Mouse (Mus musculus) liver, adult 2 months (tissue): ENCODE measurements around the gene Sh3bgrl. TPM values are rescaled to one million over a fixed set of nuclear protein-coding genes. Genes with fewer than 3 reads are reported as not detected.

Experiments
- DNase-seq: peaks from one replicate; pipeline ENCODE4 v3.0.0-alpha.2; 2011; ENCODE audit warnings: low read depth, low spot score; ENCODE audit errors: extremely low read depth
- H3K27ac ChIP-seq: fragments of 200-500 bp; replicated peaks from 2 replicates; pipeline ENCODE4 v1.5.1; 2012; ENCODE audit warnings: low read depth, mild to moderate bottlenecking, control low read depth, inconsistent platforms, low read length; ENCODE audit not compliant: insufficient read depth
- H3K27me3 ChIP-seq: fragments of 200-500 bp; 2 replicates; pipeline ENCODE4 v1.6.1; 2012; ENCODE audit warnings: mild to moderate bottlenecking, moderate library complexity, low read length, inconsistent platforms; ENCODE audit not compliant: control insufficient read depth, insufficient read depth
- H3K36me3 ChIP-seq: fragments of 200-500 bp; 2 replicates; pipeline ENCODE4 v1.6.1; 2012; ENCODE audit warnings: low read length, inconsistent platforms; ENCODE audit not compliant: control insufficient read depth, insufficient read depth
- H3K4me1 ChIP-seq: fragments of 200-500 bp; 2 replicates; pipeline ENCODE4 v1.6.1; 2011; ENCODE audit warnings: low read length; ENCODE audit not compliant: control insufficient read depth, insufficient read depth
- H3K4me3 ChIP-seq: fragments of 200-500 bp; 2 replicates; pipeline ENCODE4 v1.5.1; 2011; ENCODE audit warnings: low read depth, mild to moderate bottlenecking, control low read depth, low read length, moderate library complexity; ENCODE audit not compliant: insufficient read depth
- H3K79me2 ChIP-seq: fragments of 200-500 bp; 2 replicates; pipeline ENCODE4 v1.6.1; 2012; ENCODE audit warnings: inconsistent platforms, mild to moderate bottlenecking, low read length, moderate library complexity; ENCODE audit not compliant: control insufficient read depth, insufficient read depth
- H3K9ac ChIP-seq: fragments of 200-500 bp; 2 replicates; pipeline ENCODE4 v1.6.1; 2012; ENCODE audit warnings: low read depth, mild to moderate bottlenecking, control low read depth, inconsistent platforms, low read length
- CTCF ChIP-seq: fragments of 200-500 bp; IDR thresholded peaks from 2 replicates; pipeline ENCODE4 v1.5.1; 2011; ENCODE audit warnings: low read depth, low read length, control low read depth
- POLR2A ChIP-seq: fragments of 200-500 bp; IDR thresholded peaks from 2 replicates; pipeline ENCODE4 v1.6.1; 2011; ENCODE audit warnings: low read length, control low read depth; ENCODE audit not compliant: insufficient read depth; ENCODE audit errors: extremely low read depth
- WGBS: fragments of 180-500 bp; shearing (Covaris S2); methylation state at CpG from one replicate; pipeline ENCODE4 v1.1.7; 2018; 5-methylcytosine and 5-hydroxymethylcytosine counted together
- polyA plus RNA-seq: library from polyadenylated mRNA; depleted of rRNA; stranded (reverse); fragments of >200 nt; gene quantifications from 2 replicates; pipeline ENCODE4 v1.2.3, GENCODE M21; 2012
- total RNA-seq: library from RNA; depleted of rRNA; stranded (reverse); fragments of >200 nt; gene quantifications from 2 replicates; pipeline ENCODE4 v1.2.3, GENCODE M21; 2014

The Sh3bgrl gene
- total and polyA plus RNA-seq, 2 experiments = 9.0 to 80.6 TPM

DNA sequence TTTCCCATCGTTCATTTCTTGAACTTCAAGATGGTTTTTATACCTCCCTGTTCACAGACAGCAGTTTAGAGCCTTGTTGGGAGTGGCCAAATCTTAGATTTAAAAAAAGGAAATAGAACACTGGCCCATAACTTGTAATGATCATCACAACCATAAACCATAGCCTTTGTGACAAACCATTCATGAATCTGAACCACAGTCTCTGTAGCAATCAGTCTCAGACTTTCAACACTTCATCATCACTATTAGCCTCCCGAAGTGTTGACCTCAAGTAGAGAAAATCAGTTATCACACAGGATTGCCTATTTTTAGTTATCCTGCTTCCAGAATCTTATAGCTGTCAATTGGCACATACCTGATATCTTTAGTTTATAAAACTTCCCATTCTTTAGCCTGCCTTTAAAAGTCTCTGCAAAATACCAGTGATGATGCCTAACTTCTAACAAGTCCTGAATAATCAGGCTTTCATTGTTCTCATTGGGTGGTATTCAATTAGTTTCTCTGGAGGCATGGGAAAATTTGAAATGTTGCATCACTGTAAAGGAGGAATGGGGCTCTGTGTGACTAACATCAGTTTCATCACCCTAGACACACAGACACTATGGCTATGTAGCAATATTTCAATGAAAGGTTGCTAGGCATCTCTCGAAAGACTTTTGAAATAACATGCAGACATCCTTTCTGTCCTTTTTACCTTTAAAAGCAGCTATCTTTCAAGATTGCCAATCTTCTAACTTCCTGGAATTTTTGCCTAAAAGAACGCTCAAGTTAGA lies 89.7 kb downstream of the Sh3bgrl start:
- H3K4me1 ChIP-seq = no peaks in the 10 kb centered on the region
- H3K79me2 ChIP-seq = no peaks in the 10 kb centered on the region
- no peak overlapping the region for H3K9ac ChIP-seq
- no peaks in the 10 kb centered on the region for H3K27me3 ChIP-seq
- no peak for TF ChIP-seq POLR2A
- no peak for TF ChIP-seq CTCF
- no peak overlapping the region for H3K4me3 ChIP-seq
- no peaks in the 10 kb centered on the region for H3K36me3 ChIP-seq
- H3K27ac ChIP-seq = no peak overlapping the region
- WGBS = 69% methylated on average over 4 of the region's 4 CpGs
- no peak for DNase-seq

DNA sequence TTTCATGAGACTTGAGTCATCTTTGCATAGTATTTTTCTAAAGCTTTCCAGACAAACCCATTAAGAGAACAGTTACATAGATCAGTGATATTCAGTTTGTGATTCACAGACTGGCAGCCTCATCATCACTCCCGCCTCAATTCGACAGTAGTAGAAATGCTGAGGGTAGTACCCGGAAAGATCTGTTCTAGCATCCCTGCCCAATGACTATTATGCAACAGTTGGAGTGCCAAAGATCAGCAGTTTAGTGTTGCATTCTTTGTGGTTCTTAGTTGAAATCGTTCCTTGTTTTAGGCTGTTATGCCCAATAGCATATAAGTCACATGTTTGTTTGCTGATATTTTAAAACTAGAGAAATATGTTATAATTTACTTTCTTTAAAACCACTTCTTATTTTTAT lies 94.4 kb downstream of the Sh3bgrl start:
- Histone ChIP-seq H3K36me3 (no peaks in the 10 kb centered on the region), H3K4me1 (no peaks in the 10 kb centered on the region), H3K27ac (no peak overlapping the region), H3K4me3 (no peak overlapping the region), H3K79me2 (no peaks in the 10 kb centered on the region), H3K9ac (no peak overlapping the region), H3K27me3 (no peaks in the 10 kb centered on the region)
- peak; percentile 51 for DNase-seq
- TF ChIP-seq POLR2A (no peak), CTCF (no peak)
- 21% methylated on average over 4 of the region's 4 CpGs for WGBS

DNA sequence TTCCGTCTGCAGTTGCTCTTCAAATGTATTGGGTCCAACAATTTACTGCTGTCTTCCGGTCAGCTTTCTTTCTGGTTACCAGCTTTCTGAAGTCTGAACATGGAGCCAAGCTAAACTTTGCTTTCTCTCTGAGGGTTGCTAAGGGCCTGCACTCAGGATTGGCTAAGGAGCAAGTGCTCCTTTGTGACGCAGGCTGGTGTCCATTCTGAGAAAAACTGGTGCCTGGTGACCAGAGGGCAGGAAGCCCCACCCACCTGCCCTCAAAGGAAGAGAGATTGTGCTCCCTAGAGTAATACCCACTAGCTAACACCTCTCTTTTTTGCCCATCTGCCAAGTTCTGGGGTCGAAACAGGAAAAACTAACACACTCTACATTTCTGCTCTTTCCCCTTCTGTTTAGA lies 95.8 kb downstream of the Sh3bgrl start:
- no peaks in the 10 kb centered on the region for H3K4me1 ChIP-seq
- WGBS = 54% methylated on average over 4 of the region's 4 CpGs
- TF ChIP-seq CTCF = no peak
- no peak overlapping the region for H3K9ac ChIP-seq
- H3K79me2 ChIP-seq = no peaks in the 10 kb centered on the region
- peak overlapping the region; percentile 54 for H3K27ac ChIP-seq
- H3K27me3 ChIP-seq = no peaks in the 10 kb centered on the region
- DNase-seq = no peak
- H3K36me3 ChIP-seq = no peaks in the 10 kb centered on the region
- no peak overlapping the region for H3K4me3 ChIP-seq

DNA sequence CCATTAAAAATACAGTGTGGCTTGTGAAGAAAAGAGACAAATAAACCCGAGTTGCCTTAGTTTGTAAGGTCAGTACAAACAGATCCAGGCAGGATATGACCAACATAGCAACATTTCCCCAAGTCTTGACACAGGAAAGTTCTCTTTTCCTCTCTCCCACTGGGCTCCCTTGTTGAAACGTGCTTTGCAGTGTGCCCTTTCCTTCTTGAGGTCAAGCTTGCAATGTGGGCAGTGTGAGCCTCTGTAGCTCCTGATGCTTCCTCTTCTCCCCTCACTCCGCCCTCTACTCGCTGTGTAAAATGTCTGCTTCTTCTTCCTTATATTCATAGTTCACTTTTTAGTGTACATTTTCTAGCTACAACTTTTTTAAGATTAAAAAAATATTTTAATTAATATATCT lies 96.3 kb downstream of the Sh3bgrl start:
- no peaks in the 10 kb centered on the region for H3K79me2 ChIP-seq
- peak overlapping the region; percentile 54 for H3K27ac ChIP-seq
- H3K9ac ChIP-seq = no peak overlapping the region
- H3K4me3 ChIP-seq = no peak overlapping the region
- peak; percentile 29 for DNase-seq
- no peaks in the 10 kb centered on the region for H3K4me1 ChIP-seq
- no peak for TF ChIP-seq POLR2A
- TF ChIP-seq CTCF = no peak
- H3K27me3 ChIP-seq = no peaks in the 10 kb centered on the region
- no peaks in the 10 kb centered on the region for H3K36me3 ChIP-seq
- 59% methylated on average over 4 of the region's 4 CpGs for WGBS

DNA sequence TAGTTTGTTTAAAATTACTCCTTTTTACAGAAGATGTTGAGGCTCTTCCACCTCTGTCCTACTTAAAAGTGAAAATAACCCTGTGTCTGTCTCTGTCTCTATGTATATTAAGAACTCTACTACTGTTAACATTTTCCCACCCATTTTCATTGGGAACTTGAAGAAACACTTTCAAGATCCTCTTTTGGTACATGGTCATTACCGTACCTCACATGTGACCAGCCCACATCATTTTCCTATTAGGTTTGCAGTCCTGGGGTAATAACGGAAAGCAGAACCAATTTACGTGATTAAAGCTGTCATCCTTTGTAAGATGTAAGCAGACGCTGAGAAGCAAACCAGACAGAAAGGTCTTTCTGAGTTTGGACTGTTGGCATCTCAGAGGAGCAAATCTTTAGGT lies 101.3 kb downstream of the Sh3bgrl start, which contains the start of gene Gm6377:
TSS of gene Gm6377 (plus strand) at position 289 of the 400 bp plus-strand sequence.
- no peaks in the 10 kb centered on the region for H3K27me3 ChIP-seq
- no peaks in the 10 kb centered on the region for H3K79me2 ChIP-seq
- no peaks in the 10 kb centered on the region for H3K36me3 ChIP-seq
- no peak for TF ChIP-seq POLR2A
- TF ChIP-seq CTCF = no peak
- 85% methylated on average over 4 of the region's 4 CpGs for WGBS
- H3K4me1 ChIP-seq = no peaks in the 10 kb centered on the region
- H3K27ac ChIP-seq = no peak within 1 kb of the TSS
- peak; percentile 29 for DNase-seq
- H3K4me3 ChIP-seq = no peak within 1 kb of the TSS
- H3K9ac ChIP-seq = no peak within 1 kb of the TSS

DNA sequence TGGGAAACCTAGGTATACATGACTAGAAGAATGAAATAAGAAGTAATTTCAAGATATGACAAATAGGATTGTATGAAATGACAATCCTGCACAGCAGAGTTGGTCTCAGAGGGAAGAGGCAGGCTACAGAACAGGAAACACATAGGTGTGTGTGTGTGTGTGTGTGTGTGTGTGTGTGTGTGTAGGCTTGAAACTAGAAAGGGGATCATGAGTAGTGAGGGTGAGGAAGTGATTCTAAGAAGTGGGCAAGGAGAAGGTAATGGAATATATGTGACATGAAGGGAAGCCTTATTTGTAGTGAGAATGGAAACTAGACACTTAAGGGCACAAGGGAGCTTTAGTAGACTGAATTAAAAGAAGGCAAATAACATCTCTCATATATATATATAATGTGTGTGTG lies 112.7 kb downstream of the Sh3bgrl start:
- Histone ChIP-seq H3K27me3 (no peaks in the 10 kb centered on the region), H3K36me3 (no peaks in the 10 kb centered on the region), H3K27ac (no peak overlapping the region), H3K4me3 (no peak overlapping the region), H3K79me2 (no peaks in the 10 kb centered on the region), H3K4me1 (no peaks in the 10 kb centered on the region), H3K9ac (no peak overlapping the region)
- TF ChIP-seq CTCF (no peak), POLR2A (no peak)
- DNase-seq = no peak
